Mouse (Mus musculus) urinary bladder, postnatal 14 days (tissue): ENCODE data around the gene Polh.

ENCODE experiments used
- DNase-seq: peaks from one replicate; pipeline ENCODE4 v3.0.0; 2021; ENCODE audit warnings: low spot score

Gene Polh

DNA sequence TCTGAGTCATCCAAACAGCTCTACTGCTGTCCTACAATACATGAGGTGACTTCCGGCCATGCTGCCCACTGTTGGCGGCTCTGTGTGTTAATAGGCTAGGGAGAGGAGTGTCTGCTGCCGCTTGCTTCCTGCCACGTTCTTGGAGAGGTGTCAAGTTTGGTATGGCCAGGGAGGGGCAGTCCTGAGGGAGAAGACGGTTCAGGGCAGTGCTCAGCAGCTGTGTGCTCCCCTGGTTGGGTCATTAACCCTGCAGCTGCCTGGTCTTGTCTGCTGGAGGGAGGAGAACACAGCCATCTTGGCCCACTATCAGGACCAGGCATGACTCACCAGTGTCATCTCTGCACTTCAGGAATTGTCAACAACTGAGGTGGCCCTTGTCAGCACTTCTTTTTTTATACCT is 34.1 kb downstream of the Polh start:
- DNase-seq: no peak

GRCm38 (mm10) chr17:46167014-46167413 is 35.4 kb downstream of the Polh start:
- no peak for DNase-seq

DNA sequence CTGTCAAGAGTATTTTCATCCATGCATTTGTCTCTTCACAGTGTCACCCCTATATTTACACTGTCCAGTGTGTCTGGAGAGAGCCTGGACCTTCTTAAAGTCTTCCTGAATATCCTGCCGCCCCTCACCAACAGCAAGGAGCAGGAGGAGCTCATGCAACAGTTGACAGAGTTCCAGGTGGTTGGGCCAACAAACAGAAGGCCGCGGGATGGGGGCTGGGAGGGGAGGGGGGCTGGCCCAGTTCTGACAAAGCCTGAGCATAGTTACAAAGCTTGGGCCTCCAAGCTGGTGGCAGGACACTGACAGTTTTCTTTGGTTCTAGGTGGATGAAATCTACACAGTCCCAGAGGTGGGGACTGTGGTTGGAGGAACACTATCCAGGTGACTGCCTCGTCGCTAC is 36.2 kb downstream of the Polh start:
- DNase-seq: no peak

- DNase-seq: no peak
Measured at GRCm38 (mm10) chr17:46165460-46165859, 37.0 kb downstream of the Polh start.

DNA sequence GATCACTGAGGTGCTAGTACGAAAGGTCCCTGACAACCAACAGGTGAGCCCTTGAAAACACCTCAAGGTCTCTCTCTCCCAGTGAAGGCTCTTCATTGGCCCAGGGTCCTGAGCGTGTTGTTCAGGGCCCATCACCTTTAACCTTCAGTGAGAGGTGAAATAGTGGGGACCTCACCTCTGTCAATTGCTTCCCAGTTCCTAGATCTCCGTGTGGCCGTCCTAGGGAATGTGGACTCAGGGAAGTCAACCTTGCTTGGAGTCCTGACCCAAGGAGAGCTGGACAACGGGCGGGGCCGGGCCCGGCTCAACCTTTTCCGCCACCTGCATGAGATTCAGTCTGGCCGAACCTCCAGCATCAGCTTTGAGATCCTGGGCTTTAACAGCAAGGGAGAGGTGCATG is 37.7 kb downstream of the Polh start:
- DNase-seq: no peak

GRCm38 (mm10) chr17:46164301-46164700 is 38.1 kb downstream of the Polh start:
- DNase-seq: no peak

DNA sequence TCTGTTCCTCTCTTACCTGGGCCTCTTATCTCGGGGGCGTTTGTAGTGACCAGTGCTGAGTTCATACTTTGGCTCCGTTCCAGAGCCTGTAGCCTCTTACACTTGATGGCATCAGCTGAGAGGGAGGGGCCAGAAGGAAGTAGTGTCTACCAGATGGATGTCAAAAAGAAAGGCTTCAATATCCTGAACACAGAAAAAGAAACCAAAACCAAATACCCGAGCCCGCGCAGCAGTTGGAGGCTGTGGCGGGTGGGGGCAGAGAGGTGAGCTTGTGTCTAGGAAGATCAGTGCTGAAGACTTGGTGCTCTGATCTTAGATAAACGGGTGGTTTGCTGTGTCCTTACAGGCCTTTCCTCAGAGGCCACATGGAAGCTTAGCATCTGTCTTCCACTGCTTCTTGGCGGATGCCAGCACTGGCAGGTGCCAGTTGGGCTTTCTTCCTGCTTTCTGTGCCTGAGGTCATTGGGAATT is 39.5 kb downstream of the Polh start:
- peak; percentile 31 for DNase-seq

GRCm38 (mm10) chr17:46162551-46162950 is 39.9 kb downstream of the Polh start:
- no peak for DNase-seq

DNA sequence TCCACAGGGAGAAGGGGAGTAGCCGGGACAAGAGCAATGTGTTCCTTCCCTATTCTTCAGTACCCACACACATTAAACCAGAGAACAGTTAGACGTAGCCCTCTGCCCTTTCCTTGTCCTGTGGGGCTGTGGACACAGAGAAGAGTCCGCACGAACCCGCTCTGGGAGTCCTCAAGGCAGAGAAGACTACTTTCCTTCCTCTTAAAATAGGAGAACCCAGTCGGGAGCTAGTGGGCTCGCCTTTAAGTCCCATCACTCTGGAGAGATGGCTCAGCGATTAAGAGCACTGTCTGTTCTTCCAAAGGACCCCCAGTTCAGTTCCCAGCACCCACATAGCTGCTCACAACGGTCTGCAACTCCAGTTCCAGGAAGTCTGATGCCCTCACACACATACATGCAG is 40.7 kb downstream of the Polh start:
- DNase-seq: no peak

DNA sequence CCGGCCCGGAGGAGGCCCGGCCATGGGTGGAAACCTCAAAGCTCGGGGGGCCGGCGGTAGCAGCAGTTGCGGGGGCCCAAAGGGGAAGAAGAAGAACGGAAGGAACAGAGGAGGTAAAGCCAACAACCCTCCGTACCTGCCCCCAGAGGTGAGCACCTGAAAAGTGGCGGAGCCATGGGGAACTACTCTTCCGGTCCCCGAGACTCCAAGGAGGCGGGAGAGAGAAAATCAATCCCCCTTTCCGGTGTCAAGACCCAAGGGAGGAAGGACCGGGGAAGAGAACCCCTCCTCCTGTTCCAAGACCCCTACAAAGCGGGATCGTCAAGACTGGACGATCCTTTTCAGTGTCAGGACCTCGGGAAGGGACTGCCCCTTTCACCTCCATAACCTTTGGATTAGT is 41.3 kb downstream of the Polh start:
- peak; percentile 52 for DNase-seq

- peak; percentile 95 for DNase-seq
Measured at GRCm38 (mm10) chr17:46160686-46161085, 41.8 kb downstream of the Polh start, which contains the start of gene Gtpbp2. TSS of gene Gtpbp2 (plus strand) at chr17:46161032.

DNA sequence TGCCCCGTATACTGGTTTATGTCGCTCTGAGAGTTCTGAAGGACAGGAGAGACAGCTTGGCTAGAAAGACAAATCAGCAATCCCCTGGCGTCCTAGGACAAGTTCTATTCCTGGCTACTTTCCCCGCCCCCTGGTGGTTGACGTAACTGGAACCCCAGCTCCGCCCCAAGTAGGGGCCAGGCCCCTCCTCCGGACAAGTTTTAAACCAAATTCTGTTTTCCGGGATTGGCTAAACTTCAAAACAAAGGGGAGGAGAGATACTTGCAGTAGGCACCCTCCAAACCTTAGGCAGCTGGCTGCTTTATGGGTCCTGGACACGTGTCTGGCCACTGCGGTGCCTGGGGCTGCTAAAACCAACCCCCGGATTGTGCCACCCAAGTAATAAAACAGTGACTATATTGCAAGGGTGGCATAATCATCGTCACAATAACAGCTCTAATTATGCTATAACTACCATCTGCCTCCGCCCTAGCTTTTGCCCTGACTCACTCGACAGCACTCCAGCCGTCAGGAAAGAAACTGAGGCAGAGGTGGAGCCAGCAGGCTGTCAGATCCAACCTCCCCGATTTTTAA is 42.3 kb downstream of the Polh start:
- DNase-seq: peak; percentile 94

DNA sequence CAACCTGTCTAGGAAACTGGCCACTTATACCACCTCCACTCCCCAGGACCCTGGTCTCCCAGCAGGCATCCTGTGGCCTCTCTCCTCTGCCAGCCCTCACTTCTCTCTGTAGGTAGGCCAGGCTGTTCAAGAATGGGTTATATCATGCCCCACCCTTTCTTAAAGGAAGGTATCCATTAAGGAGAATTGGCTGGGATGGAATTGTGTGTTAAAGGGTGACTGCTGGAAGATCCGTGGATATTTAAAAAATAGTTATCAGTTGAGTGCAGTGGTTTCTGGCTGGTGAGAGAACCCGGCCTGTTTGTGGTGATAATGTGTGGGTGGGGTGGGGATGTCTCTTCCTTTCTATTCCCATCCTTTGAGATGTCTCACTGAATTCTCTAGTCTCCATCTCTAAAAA is 43.2 kb downstream of the Polh start:
- no peak for DNase-seq

- DNase-seq: no peak
Measured at GRCm38 (mm10) chr17:46157131-46157530, 45.3 kb downstream of the Polh start.

GRCm38 (mm10) chr17:46156680-46157079 is 45.8 kb downstream of the Polh start:
- no peak for DNase-seq

- DNase-seq: no peak
Measured at GRCm38 (mm10) chr17:46154336-46154735, 48.1 kb downstream of the Polh start.

DNA sequence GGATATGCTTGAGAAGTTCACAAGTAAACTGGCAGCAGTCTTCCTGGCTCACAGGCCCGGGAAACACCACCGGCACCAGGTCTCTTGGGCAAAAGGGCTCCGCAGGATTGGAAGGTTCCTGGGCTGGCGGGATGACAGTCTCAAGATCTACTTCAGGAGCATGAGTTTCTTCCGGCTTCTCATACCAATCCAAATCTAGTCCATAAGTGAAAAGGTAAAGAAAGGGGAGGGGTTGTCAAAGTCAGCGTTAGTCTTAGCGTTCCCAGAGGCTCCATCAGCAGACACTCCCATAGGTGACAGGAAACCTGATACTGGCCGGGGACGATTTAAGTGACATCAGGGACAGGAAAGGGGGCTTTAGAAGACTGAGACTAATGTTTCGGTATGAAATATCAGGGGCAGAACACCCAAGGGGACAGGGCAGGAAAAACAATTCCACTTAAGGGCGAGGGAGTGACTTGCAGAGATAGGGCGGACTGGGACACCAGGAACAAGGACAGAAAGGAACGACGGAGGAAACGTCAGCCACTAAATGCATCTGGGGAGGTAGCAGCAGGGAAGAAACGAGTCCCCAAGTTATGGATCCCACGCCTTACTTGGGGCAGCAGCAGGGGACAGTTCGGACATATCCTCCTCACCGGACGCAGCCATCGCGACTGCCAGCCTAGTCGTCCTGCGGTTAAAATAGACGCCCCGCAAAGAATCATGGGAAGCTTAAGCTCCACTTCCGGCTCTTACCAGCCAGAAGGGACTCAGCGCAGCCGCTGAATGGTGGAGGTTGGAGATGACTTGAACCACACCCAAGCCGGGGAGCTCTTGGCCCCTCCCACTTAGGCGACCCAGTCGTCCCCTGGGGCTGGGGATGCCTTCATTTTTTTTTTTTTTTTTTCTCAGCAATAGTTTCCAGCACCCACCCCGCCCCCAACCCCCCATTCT is 49.3 kb downstream of the Polh start, which contains the start of gene Mad2l1bp:
Mad2l1bp (minus strand) TSS at position 707 of the 936 bp plus-strand sequence.
- peak; percentile 89 for DNase-seq

- DNase-seq: peak; percentile 89
Measured at GRCm38 (mm10) chr17:46143578-46144423, 58.6 kb downstream of the Polh start, which contains the start of gene Rsph9. TSS of gene Rsph9 (minus strand) at chr17:46144216.

DNA sequence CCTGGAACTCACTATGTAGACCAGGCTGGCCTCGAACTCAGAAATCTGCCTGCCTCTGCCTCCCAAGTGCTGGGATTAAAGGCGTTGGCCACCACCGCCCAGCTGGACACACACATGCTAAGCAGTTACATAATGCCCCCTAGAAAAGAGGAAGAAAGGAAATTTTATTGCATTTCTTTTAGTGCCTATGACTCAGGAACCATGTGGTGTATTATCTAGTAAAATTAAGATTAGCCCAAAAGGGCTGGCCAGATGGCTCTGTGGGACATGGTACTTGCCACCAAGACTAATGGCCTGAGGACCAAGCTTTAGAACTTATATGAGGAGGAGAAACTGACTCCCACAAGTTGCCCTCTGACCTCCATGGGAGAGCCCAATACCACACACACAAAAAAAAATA is 62.6 kb downstream of the Polh start:
- no peak for DNase-seq

DNA sequence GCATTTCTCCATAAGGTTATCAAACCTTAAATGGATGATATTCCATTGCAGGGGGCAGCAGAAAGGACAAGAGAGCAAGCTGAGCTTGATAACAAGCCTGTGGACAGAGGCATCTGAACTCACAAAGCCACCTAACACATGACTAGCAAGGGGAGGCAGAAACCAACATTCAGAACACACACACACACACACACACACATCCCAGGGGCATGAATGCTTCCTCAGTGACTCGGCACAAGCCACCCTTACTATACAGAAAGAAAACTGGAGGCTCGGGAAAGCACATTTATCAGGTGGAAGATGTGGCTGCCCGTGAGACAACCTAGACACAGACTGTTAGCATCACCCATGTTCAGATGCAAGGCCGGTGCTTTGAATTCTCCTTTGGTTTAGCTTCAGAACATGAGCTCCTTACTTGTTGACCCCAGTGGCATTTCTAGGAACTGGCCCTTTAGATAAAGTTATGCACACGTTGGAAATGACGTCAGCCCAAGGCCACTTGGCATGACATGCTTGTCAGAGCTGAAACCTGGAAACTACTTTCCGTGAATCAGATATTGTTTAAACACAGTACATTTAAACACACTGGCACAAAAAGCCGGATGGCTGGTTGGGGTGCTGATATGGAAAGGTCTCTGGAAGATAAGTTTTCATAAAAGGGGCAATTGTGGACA is 63.7 kb downstream of the Polh start:
- no peak for DNase-seq

DNA sequence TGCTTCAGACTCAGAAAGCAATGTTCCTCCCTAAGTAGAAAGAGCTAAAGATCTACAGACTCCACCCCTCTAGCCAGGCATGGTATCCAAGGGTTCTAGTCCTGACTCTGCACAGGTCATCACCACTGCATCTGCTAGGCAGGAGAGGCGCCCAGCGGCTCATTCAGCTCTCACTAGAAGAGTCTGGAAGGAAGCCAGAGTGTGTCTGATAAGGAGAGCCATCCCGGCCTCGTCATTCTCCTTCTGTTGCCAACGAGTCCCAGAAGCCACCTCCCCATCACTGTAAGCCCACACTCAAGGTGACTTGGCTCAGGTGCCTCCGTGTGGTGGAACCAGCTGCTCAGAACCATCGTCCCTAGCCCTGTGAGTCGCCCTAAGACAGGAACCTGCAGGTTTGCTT is 69.6 kb downstream of the Polh start:
- no peak for DNase-seq
